Mouse (Mus musculus) C2C12 (cell line): ENCODE measurements around the gene Olfm1. TPM values are rescaled to one million over a fixed set of nuclear protein-coding genes. Genes with fewer than 3 reads are reported as not detected.

Experiments used
- H3K27me3 ChIP-seq: one replicate; pipeline ENCODE4 v1.6.1; 2011; ENCODE audit not compliant: control insufficient read depth, insufficient read depth, insufficient read length
- H3K36me3 ChIP-seq: one replicate; pipeline ENCODE4 v1.6.1; 2011; ENCODE audit not compliant: control insufficient read depth, insufficient read depth
- H3K4me3 ChIP-seq: one replicate; pipeline ENCODE4 v1.5.1; 2011; ENCODE audit warnings: mild to moderate bottlenecking, control low read depth; ENCODE audit not compliant: poor library complexity, insufficient read depth, severe bottlenecking
- H3K79me2 ChIP-seq: one replicate; pipeline ENCODE4 v1.6.1; 2011; ENCODE audit not compliant: control insufficient read depth, insufficient read depth
- H3K79me3 ChIP-seq: one replicate; pipeline ENCODE4 v1.6.1; 2011; ENCODE audit warnings: low read depth, control low read depth
- H3ac ChIP-seq: one replicate; pipeline ENCODE3; 2011; ENCODE audit warnings: low read depth; ENCODE audit not compliant: control insufficient read depth, insufficient read length
- CEBPB ChIP-seq: IDR thresholded peaks from one replicate; pipeline ENCODE4 v1.6.1; 2011; ENCODE audit warnings: low read depth, mild to moderate bottlenecking, control low read depth, moderate library complexity
- CTCF ChIP-seq: IDR thresholded peaks from one replicate; pipeline ENCODE4 v1.5.1; 2011; ENCODE audit not compliant: control insufficient read depth, insufficient read depth, insufficient read length
- FOSL1 ChIP-seq: IDR thresholded peaks from one replicate; pipeline ENCODE4 v1.8.0; 2011; ENCODE audit warnings: mild to moderate bottlenecking, low read length; ENCODE audit not compliant: poor library complexity, insufficient read depth, severe bottlenecking
- MAX ChIP-seq: IDR thresholded peaks from one replicate; pipeline ENCODE4 v1.6.1; 2011; ENCODE audit warnings: mild to moderate bottlenecking, control low read depth
- MYOD1 ChIP-seq: IDR thresholded peaks from one replicate; pipeline ENCODE4 v1.6.1; 2011; ENCODE audit warnings: low read depth; ENCODE audit not compliant: control insufficient read depth, insufficient read length
- MYOG ChIP-seq: IDR thresholded peaks from one replicate; pipeline ENCODE4 v1.6.1; 2011; ENCODE audit not compliant: control insufficient read depth, insufficient read length; ENCODE audit errors: extremely low read depth
- USF1 ChIP-seq: IDR thresholded peaks from one replicate; pipeline ENCODE4 v1.6.1; 2011; ENCODE audit warnings: low read depth, mild to moderate bottlenecking, control low read depth, moderate library complexity
- polyA plus RNA-seq: library from polyadenylated mRNA; unstranded; fragments of >200 nt; fragmentation: generic; extraction: Trizol; gene quantifications from one replicate; pipeline ENCODE4 v1.2.1, GENCODE M21; 2012; ENCODE audit warnings: missing spikeins

Gene Olfm1
- polyA plus RNA-seq, 1 experiment = 55.2 TPM

DNA sequence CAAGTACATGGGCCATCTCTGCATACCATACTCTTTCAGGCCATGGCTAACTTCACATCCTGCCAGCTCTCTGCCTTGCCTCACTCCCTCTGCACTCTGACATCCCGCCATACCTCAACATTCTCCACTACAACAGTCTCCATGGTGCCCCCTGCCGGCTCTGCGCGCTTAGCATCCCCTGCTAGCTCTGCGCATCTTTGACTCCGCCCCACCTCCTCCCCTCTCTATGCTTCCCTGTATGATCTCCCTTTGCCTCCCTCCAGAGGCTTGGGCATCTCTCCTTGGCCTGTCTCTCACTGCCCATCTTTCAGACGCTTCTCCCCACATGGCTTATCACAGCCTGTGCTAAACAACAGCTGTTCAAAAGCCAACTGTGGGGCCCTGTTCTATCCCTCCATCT is 85.4 kb downstream of the Olfm1 start:
- Histone ChIP-seq H3K27me3 (no peaks in the 10 kb centered on the region), H3K36me3 (no peaks in the 10 kb centered on the region), H3K79me3 (no peaks in the 10 kb centered on the region), H3K79me2 (no peaks in the 10 kb centered on the region), H3ac (no peak overlapping the region), H3K4me3 (no peak overlapping the region)
- TF ChIP-seq CEBPB (no peak), CTCF (peak; percentile 88)

GRCm38 (mm10) chr2:28278853-28279252 is 86.1 kb downstream of the Olfm1 start:
- TF ChIP-seq MAX (no peak), CEBPB (no peak), USF1 (no peak), CTCF (no peak), FOSL1 (no peak), MYOG (no peak), MYOD1 (no peak)

More at GRCm38 (mm10) chr2:28278853-28279252, 86.1 kb downstream of the Olfm1 start:
- H3K79me3 ChIP-seq = no peaks in the 10 kb centered on the region
- no peak overlapping the region for H3ac ChIP-seq
- no peaks in the 10 kb centered on the region for H3K79me2 ChIP-seq
- H3K4me3 ChIP-seq = no peak overlapping the region
- no peaks in the 10 kb centered on the region for H3K36me3 ChIP-seq
- no peaks in the 10 kb centered on the region for H3K27me3 ChIP-seq

Other genes with a start within 250 kb of the Olfm1 start
- not detected for gene Fcnb, start 108.1 kb upstream of the Olfm1 start, polyA plus RNA-seq